Mouse (Mus musculus) megakaryocyte, embryonic 14.5 days (primary cell): ENCODE results near the gene Limd1.

Experiments used
- FLI1 ChIP-seq: IDR thresholded peaks from 2 replicates; pipeline ENCODE4 v1.6.1; 2012; ENCODE audit warnings: low read length, inconsistent platforms, mixed read lengths
- GATA1 ChIP-seq: IDR thresholded peaks from 3 replicates; pipeline ENCODE4 v1.6.1; 2012; ENCODE audit warnings: mixed read lengths, low read length, inconsistent platforms, borderline replicate concordance

- TF ChIP-seq GATA1: no peak
- TF ChIP-seq FLI1: no peak
Measured at GRCm38 (mm10) chr9:123469087-123469486, 9.4 kb upstream of the Limd1 start.
